11 mouse cellular contexts compared by ENCODE assay signal in genomic region chr12:111938623-111939177, GRCm38 (mm10). TPM values are rescaled to one million over a fixed set of nuclear protein-coding genes. Genes with fewer than 3 reads are reported as not detected.
A peak's percentile ranks its signal among the peaks of the same experiment; 100 is the strongest.
DNase-seq lines count a peak whose midpoint lies in the region; ATAC-seq and TF ChIP-seq lines count a peak whose summit lies in the region.
"Had no signal": no experiment of that assay in that cellular context is flagged by ENCODE, and none has a peak within 500 bp of the region (broad histone marks: within the 10 kb centered on the region; RNA-seq: fewer than 3 reads in every experiment).

No protein-coding gene starts in this region.

- H3K4me2 ChIP-seq in lung, embryonic 14.5 days: no peak overlapping the region
- no peak overlapping the region for H3K4me2 ChIP-seq in neural tube, embryonic 11.5 days (ENCODE audit: low read depth)

- H3K9ac ChIP-seq in lung, embryonic 14.5 days: no peak overlapping the region
- no peak overlapping the region for H3K9ac ChIP-seq in neural tube, embryonic 11.5 days (ENCODE audit: low read length)

- TF ChIP-seq CTCF in gastrocnemius, adult 2 months (IDR thresholded peaks at IDR 0.05): no peak
- no peak for TF ChIP-seq CTCF in lung, embryonic 14.5 days (IDR thresholded peaks at IDR 0.05; ENCODE audit: low read depth)
- no peak for TF ChIP-seq CTCF in embryonic fibroblast, embryonic 13.5 days (IDR thresholded peaks at IDR 0.05; ENCODE audit: borderline replicate concordance, insufficient read depth, low read length)

- DNase-seq in gastrocnemius, adult 2 months: no peak
- DNase-seq in gastrocnemius, postnatal 36 days: no peak
- DNase-seq in lung, embryonic 14.5 days: peak; percentile 71
- no peak for DNase-seq in lung, postnatal 36 days
- DNase-seq in neural tube, embryonic 11.5 days (ENCODE audit: low spot score): peak; percentile 38
- DNase-seq in retina, postnatal 1 day: no peak
- no peak for DNase-seq in thymus, postnatal 36 days

- intact Hi-C loops in gastrocnemius, adult 2 months (cut with DNase I): no loop called here
- intact Hi-C loops in gastrocnemius, postnatal 36 days (cut with DNase I): no loop called here

- WGBS in lung, embryonic 14.5 days: 13% methylated on average over 1 of the region's 1 CpGs
- WGBS in neural tube, embryonic 11.5 days: 60% methylated on average over 1 of the region's 1 CpGs

- H3K4me3 ChIP-seq in gastrocnemius, adult 2 months: no peak overlapping the region
- H3K4me3 ChIP-seq in lung, embryonic 14.5 days (ENCODE audit: low read depth, low read length): no peak overlapping the region
- H3K4me3 ChIP-seq in embryonic fibroblast, embryonic 13.5 days (ENCODE audit: insufficient read depth, low read length): no peak overlapping the region
- no peak overlapping the region for H3K4me3 ChIP-seq in neural tube, embryonic 11.5 days (ENCODE audit: low read depth, low read length)

- no peaks in the 10 kb centered on the region for H3K36me3 ChIP-seq in lung, embryonic 14.5 days (ENCODE audit: insufficient read depth)
- no peaks in the 10 kb centered on the region for H3K36me3 ChIP-seq in neural tube, embryonic 11.5 days (ENCODE audit: control insufficient read depth, insufficient read depth, low read length)

- H3K9me3 ChIP-seq in lung, embryonic 14.5 days (ENCODE audit: low read depth, low read length): no peaks in the 10 kb centered on the region
- H3K9me3 ChIP-seq in neural tube, embryonic 11.5 days (ENCODE audit: control insufficient read depth, low read length): no peaks in the 10 kb centered on the region

- peak; percentile 39 for ATAC-seq in lung, embryonic 14.5 days (ENCODE audit: insufficient read depth)
- no peak for ATAC-seq in neural tube, embryonic 11.5 days (ENCODE audit: insufficient read depth, low FRiP score, low TSS enrichment)
- ATAC-seq: activated CD4-positive, CD25-positive, alpha-beta regulatory T cell, adult 4 months had no signal

- peaks cover 33% of the 10 kb centered on the region for H3K4me1 ChIP-seq in lung, embryonic 14.5 days (ENCODE audit: insufficient read depth)
- H3K4me1 ChIP-seq in embryonic fibroblast, embryonic 13.5 days (ENCODE audit: control insufficient read depth, insufficient read depth, low read length): peaks cover 20% of the 10 kb centered on the region
- peaks cover 3% of the 10 kb centered on the region for H3K4me1 ChIP-seq in neural tube, embryonic 11.5 days (ENCODE audit: control insufficient read depth, insufficient read depth, low read length)

- H3K27ac ChIP-seq in gastrocnemius, adult 2 months: 0 out of 2 replicates have a peak overlapping the region, but pooled peaks have one; percentile 35
- peak overlapping the region; percentile 96 for H3K27ac ChIP-seq in lung, embryonic 14.5 days (ENCODE audit: low read depth)
- peak overlapping the region; percentile 16; the same call in 1 of the 2 replicates for H3K27ac ChIP-seq in embryonic fibroblast, embryonic 13.5 days (ENCODE audit: insufficient read depth, low read length)
- H3K27ac ChIP-seq in neural tube, embryonic 11.5 days (ENCODE audit: low read depth, low read length): 0 out of 2 replicates have a peak overlapping the region, but pooled peaks have one; percentile 11
- H3K27ac ChIP-seq: macrophage had no signal

- TF ChIP-seq POLR2A in embryonic fibroblast, embryonic 13.5 days (IDR thresholded peaks at IDR 0.05; ENCODE audit: low read depth, low read length): no peak

- H3K27me3 ChIP-seq in lung, embryonic 14.5 days (ENCODE audit: insufficient read depth, low read length): no peaks in the 10 kb centered on the region
- H3K27me3 ChIP-seq in neural tube, embryonic 11.5 days (ENCODE audit: control insufficient read depth, insufficient read depth, low read length): no peaks in the 10 kb centered on the region

RNA-seq across cellular contexts. Expression of gene Atp5mpl, which starts 28.1 kb away (rescaled TPM):
- total RNA-seq in gastrocnemius, adult 2 months (2021): 100 to 1,000 TPM; 684 to 874 TPM
- total RNA-seq in gastrocnemius, postnatal 36 days (2021): 100 to 1,000 TPM; 710 to 772 TPM
- polyA plus RNA-seq in lung, embryonic 14.5 days (2014; fragmentation: Nextera tagmentation; extraction: Ambion mirVana): 647 and 712 TPM in 2 replicates
- 334 and 342 TPM in 2 replicates for polyA plus RNA-seq in embryonic fibroblast, embryonic 13.5 days (2011; ENCODE audit: insufficient read length, low read depth, missing spikeins)
- polyA plus RNA-seq in neural tube, embryonic 11.5 days (2014; fragmentation: Nextera tagmentation; extraction: Ambion mirVana): 613 and 635 TPM in 2 replicates

RNA-seq across cellular contexts. Expression of gene Ppp1r13b, which starts 30.8 kb away (rescaled TPM):
- 1 to 10 TPM; 6.7 to 7.1 TPM for total RNA-seq in gastrocnemius, adult 2 months (2021)
- total RNA-seq in gastrocnemius, postnatal 36 days (2021): 1 to 10 TPM; 7.2 to 7.5 TPM
- polyA plus RNA-seq in lung, embryonic 14.5 days (2014; fragmentation: Nextera tagmentation; extraction: Ambion mirVana): 28.9 and 29.0 TPM in 2 replicates
- polyA plus RNA-seq in embryonic fibroblast, embryonic 13.5 days (2011; ENCODE audit: insufficient read length, low read depth, missing spikeins): 8.8 and 9.4 TPM in 2 replicates
- polyA plus RNA-seq in neural tube, embryonic 11.5 days (2014; fragmentation: Nextera tagmentation; extraction: Ambion mirVana): 10.2 and 11.8 TPM in 2 replicates

RNA-seq across cellular contexts. Expression of gene Tdrd9, which starts 32.7 kb away (rescaled TPM):
- total RNA-seq in gastrocnemius, adult 2 months (2021): under 1 TPM; 0.20 to 0.41 TPM
- not detected for total RNA-seq in gastrocnemius, postnatal 36 days (2021)
- polyA plus RNA-seq in lung, embryonic 14.5 days (2014; fragmentation: Nextera tagmentation; extraction: Ambion mirVana): 0.15 and 0.18 TPM in 2 replicates
- polyA plus RNA-seq in embryonic fibroblast, embryonic 13.5 days (2011; ENCODE audit: insufficient read length, low read depth, missing spikeins): not detected in 2 replicates
- polyA plus RNA-seq in neural tube, embryonic 11.5 days (2014; fragmentation: Nextera tagmentation; extraction: Ambion mirVana): 1.2 and 1.5 TPM in 2 replicates
- polyA plus RNA-seq: activated CD4-positive, CD25-positive, alpha-beta regulatory T cell, adult 4 months; macrophage had no signal

RNA-seq across cellular contexts. Expression of gene Rd3l, which starts 42.4 kb away (rescaled TPM):
- not detected for total RNA-seq in gastrocnemius, adult 2 months (2021)
- not detected for total RNA-seq in gastrocnemius, postnatal 36 days (2021)
- polyA plus RNA-seq in lung, embryonic 14.5 days (2014; fragmentation: Nextera tagmentation; extraction: Ambion mirVana): not detected in 2 replicates
- polyA plus RNA-seq in embryonic fibroblast, embryonic 13.5 days (2011; ENCODE audit: insufficient read length, low read depth, missing spikeins): not detected in 2 replicates
- polyA plus RNA-seq in neural tube, embryonic 11.5 days (2014; fragmentation: Nextera tagmentation; extraction: Ambion mirVana): not detected in 2 replicates
- polyA plus RNA-seq: activated CD4-positive, CD25-positive, alpha-beta regulatory T cell, adult 4 months; hindbrain, embryonic 11.5 days; macrophage had no signal

Comparison
In these comparisons a context has a peak if more than half of its experiments do, and no peak if none do; other contexts are left out.
1. DNase-seq: peak in lung, embryonic 14.5 days (single experiment) and neural tube, embryonic 11.5 days (single experiment); none in gastrocnemius, adult 2 months (single experiment), gastrocnemius, postnatal 36 days (0 of 2), lung, postnatal 36 days (single experiment), retina, postnatal 1 day (single experiment) and thymus, postnatal 36 days (0 of 2).
2. H3K27ac ChIP-seq: peak in every context shown above with its lines; median percentile 96 in lung, embryonic 14.5 days; 35 in gastrocnemius, adult 2 months; 16 in embryonic fibroblast, embryonic 13.5 days; 11 in neural tube, embryonic 11.5 days.